Mouse (Mus musculus) bone marrow macrophage, adult 2 months (primary cell): ENCODE data around the gene Fbxl16.

ENCODE experiments used
- CTCF ChIP-seq: IDR thresholded peaks from 2 replicates; pipeline ENCODE4 v1.5.1; 2012; ENCODE audit warnings: low read depth, mild to moderate bottlenecking, low read length, moderate library complexity
- POLR2A ChIP-seq: IDR thresholded peaks from 2 replicates; pipeline ENCODE4 v1.6.1; 2012; ENCODE audit warnings: mild to moderate bottlenecking, low read depth, low read length, borderline replicate concordance

DNA sequence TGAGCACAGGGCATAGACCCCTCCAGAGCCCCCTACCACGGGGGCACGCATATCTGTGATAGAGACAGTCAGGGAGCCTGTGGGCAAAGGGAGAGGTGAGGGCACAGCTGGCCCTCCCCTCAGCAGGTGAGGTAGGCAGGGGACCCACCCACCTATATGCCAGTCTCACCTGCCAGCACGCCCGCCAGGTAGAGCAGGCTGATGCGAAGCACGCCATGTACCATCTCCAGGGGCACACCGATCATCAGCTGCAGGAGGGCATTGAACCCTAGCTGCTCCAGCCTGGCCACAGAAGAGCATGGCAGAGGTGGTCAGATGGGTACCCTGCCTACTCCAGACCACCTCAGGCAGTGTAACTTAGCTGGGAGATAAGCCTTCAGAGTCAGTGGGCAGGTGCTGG lies 26.4 kb downstream of the Fbxl16 start:
- TF ChIP-seq CTCF = no peak
- no peak for TF ChIP-seq POLR2A
